Mouse (Mus musculus): ENCODE data around the gene Sqstm1. TPM values are rescaled to one million over a fixed set of nuclear protein-coding genes. Genes with fewer than 3 reads are reported as not detected.

Sqstm1 gene
- polyA plus RNA-seq, 1 experiment from 2014 or later: 272 TPM

DNA sequence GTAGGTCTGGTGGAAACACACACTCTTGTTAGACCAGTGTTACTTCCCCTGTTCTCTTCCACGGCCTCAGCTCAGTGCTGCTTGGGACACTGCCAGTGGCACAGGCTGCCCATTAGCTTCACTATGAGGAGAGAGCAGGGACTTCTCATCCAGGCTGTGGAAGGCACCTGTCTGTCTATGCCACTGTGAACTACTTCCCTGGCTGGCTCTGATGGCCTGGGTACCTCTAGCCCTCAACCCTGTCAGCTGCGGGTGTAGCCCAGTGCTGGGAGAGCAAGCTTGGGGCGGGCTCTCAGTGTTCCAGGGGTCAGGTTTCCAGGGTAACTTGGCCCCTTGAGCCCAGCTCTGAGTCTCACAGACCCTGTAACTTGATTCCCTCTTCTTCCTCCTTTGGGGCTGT lies 18.1 kb upstream of the Sqstm1 start:
- Histone ChIP-seq H3K4me3 (replicated peaks) (no peak overlapping the region), H3K36me3 (peaks cover 26% of the 10 kb centered on the region), H3K9ac (no peak overlapping the region), H3K27ac (replicated peaks) (no peak overlapping the region), H3K4me2 (replicated peaks) (no peak overlapping the region), H3K27me3 (no peaks in the 10 kb centered on the region), H3K9me3 (replicated peaks) (no peaks in the 10 kb centered on the region), H3K4me1 (peaks cover 47% of the 10 kb centered on the region)
- no peak for ATAC-seq (ENCODE audit: insufficient number of reproducible peaks, low FRiP score, low TSS enrichment, low read depth)
- WGBS: 33% methylated on average over 3 of the region's 3 CpGs

- H3K4me2 ChIP-seq (replicated peaks): no peak overlapping the region
- no peak overlapping the region for H3K27ac ChIP-seq (replicated peaks)
- 77% methylated on average over 4 of the region's 4 CpGs for WGBS
- H3K27me3 ChIP-seq: no peaks in the 10 kb centered on the region
- H3K36me3 ChIP-seq: peaks cover 16% of the 10 kb centered on the region
- no peak for ATAC-seq (ENCODE audit: insufficient number of reproducible peaks, low FRiP score, low TSS enrichment, low read depth)
- no peak overlapping the region for H3K4me3 ChIP-seq (replicated peaks)
- H3K9me3 ChIP-seq (replicated peaks): no peaks in the 10 kb centered on the region
- peaks cover 47% of the 10 kb centered on the region for H3K4me1 ChIP-seq
- no peak overlapping the region for H3K9ac ChIP-seq
These were observed 17.1 kb upstream of the Sqstm1 start for GRCm38 (mm10) chr11:50227736-50228135.

DNA sequence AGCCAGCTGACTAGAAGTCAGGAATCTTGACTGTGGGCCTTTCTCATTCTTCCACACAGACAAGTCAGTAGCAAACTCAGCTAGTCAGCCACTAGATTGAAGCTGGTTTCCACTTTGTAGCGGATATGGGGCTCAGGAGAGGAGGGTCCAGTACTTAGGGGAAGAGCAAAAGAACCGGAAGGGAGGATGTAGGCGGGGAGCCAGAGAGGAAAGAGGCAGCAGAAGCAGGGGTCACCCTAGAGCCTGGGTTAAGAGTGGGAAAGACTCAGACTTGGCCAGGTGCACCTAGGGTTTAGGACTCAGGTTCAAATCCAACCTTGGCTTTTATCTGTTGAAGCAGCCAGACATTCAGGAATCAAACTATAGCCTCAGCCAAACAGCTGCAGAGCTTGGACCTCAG lies 16.6 kb upstream of the Sqstm1 start:
- H3K4me3 ChIP-seq (replicated peaks): peak overlapping the region; percentile 86; the same call in 1 of the 2 replicates
- H3K9ac ChIP-seq: no peak overlapping the region

DNA sequence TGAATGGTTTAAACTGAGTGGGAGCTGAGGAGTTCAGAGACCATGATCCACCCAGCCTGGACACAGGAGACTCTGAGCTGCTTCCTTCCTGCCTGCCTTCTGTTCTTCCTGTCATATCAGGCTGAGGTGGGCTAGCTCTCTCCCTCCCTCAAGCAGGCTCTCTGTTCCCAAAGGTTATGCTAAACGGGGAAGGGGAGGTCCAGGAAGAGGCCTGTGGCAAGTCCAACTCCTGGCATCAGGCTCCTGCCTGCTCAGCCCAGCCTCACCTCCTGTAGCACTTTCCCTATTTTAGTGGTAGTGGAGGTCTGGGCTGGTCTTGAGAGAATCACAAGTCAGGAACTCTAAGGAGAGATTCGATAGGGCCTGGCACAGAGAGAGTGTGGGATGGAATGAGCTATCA lies 15.8 kb upstream of the Sqstm1 start:
- ATAC-seq (ENCODE audit: insufficient number of reproducible peaks, low FRiP score, low TSS enrichment, low read depth): no peak
- H3K27me3 ChIP-seq: no peaks in the 10 kb centered on the region
- peaks cover 47% of the 10 kb centered on the region for H3K4me1 ChIP-seq
- H3K4me2 ChIP-seq (replicated peaks): peak overlapping the region; percentile 93
- no peaks in the 10 kb centered on the region for H3K9me3 ChIP-seq (replicated peaks)
- no peak overlapping the region for H3K9ac ChIP-seq
- H3K36me3 ChIP-seq: peaks cover 3% of the 10 kb centered on the region; the same call in 1 of the 2 replicates
- peak overlapping the region; percentile 86 for H3K4me3 ChIP-seq (replicated peaks)
- 48% methylated on average over 2 of the region's 2 CpGs for WGBS
- no peak overlapping the region for H3K27ac ChIP-seq (replicated peaks)

More for the DNA sequence above, 16.6 kb upstream of the Sqstm1 start:
- no peaks in the 10 kb centered on the region for H3K27me3 ChIP-seq
- WGBS: 86% methylated on average over 3 of the region's 3 CpGs
- no peak overlapping the region for H3K27ac ChIP-seq (replicated peaks)
- H3K4me1 ChIP-seq: peaks cover 47% of the 10 kb centered on the region
- peak overlapping the region; percentile 93 for H3K4me2 ChIP-seq (replicated peaks)
- no peaks in the 10 kb centered on the region for H3K9me3 ChIP-seq (replicated peaks)
- peaks cover 11% of the 10 kb centered on the region for H3K36me3 ChIP-seq
- no peak for ATAC-seq (ENCODE audit: insufficient number of reproducible peaks, low FRiP score, low TSS enrichment, low read depth)

DNA sequence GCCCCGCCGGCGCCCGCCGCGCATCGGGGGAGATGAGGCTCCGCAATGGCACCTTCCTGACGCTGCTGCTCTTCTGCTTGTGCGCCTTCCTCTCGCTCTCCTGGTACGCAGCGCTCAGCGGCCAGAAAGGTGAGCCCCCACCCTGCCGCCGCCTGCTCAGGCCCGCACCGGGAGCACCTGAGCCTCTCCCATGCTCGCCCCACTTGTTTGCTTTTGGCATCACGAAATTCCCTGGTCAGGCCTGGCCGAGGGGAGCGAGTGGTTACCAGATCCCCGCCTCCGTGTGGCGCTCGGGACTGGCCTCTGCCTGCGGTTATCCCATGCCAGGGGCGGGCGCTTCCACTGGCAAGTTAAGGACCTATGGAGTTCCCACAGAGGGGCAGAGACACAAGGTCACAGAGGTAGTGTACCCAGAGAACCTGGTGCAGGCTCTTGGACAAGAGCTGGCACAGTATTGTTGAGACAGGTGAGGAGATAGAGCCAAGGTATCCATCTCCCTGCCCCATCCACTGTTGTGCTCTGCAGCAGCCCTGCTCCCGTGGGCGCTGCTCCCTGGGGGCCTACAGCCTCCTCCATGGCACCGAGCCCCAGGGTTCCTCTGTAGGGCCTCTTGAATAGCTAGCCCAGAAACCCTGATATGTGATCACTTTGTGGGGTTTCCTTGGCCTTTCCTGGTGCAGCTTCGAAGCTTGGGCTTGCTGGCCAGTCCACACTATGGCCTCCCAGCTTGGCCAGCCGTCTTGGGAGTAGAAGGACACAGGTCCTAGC lies 15.2 kb upstream of the Sqstm1 start:
- H3K36me3 ChIP-seq: 0 out of 2 replicates have a peak, but pooled peaks cover under 1% of the 10 kb centered on the region
- H3K27me3 ChIP-seq: no peaks in the 10 kb centered on the region
- WGBS: 2% methylated on average over 34 of the region's 34 CpGs
- H3K9ac ChIP-seq: peak overlapping the region; percentile 92
- H3K4me2 ChIP-seq (replicated peaks): peak overlapping the region; percentile 93
- H3K4me3 ChIP-seq (replicated peaks): peak overlapping the region; percentile 86
- H3K4me1 ChIP-seq: peaks cover 44% of the 10 kb centered on the region
- 0 out of 2 replicates have a peak, but pooled peaks have one; percentile 3 for ATAC-seq (ENCODE audit: insufficient number of reproducible peaks, low FRiP score, low TSS enrichment, low read depth)
- H3K27ac ChIP-seq (replicated peaks): peak overlapping the region; percentile 82
- no peaks in the 10 kb centered on the region for H3K9me3 ChIP-seq (replicated peaks)

DNA sequence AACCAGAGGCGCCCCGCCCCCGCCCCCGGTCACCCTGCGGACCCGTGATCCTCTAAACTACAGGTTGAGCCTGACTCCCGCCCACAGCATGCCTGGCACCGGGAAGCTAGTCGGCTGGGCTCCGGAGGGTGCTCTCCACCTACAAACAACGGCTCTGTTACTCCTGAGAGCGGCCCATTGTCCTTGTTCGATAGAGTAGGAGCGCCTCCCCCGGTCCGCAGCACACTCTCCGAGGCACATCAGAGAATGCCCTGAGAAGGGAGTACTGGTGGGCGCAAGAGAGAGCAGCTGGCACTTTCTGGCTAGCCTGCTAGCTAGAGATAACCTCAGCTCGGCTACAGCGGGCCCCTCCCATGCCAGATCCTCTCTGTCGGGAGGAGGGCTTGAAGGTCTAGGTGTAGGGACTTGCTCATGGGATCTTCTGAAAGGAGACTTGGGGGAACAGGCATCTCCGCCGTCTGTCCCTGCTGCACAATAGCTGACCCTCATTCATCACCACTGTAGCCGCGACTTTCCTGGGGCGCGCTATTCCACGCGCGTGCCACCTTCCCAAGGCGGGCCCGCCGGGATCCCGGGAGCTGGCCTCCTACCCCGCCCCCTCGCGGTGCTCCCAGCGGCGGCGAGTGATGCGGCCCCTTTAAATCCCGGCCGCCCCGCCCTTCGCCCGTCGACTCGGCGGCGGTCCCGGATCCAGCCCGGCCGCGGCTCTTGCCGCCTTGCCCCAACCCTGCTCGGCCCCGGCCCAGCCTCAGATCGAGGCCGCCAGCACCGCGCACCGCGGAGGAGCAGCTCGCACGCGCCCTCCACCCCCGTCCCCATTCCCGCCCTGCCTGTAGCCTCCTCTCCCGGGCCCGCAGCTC lies 14.3 kb upstream of the Sqstm1 start:
- Histone ChIP-seq H3K9ac (peak overlapping the region; percentile 92), H3K4me1 (peaks cover 38% of the 10 kb centered on the region), H3K27ac (replicated peaks) (peak overlapping the region; percentile 82), H3K27me3 (no peaks in the 10 kb centered on the region), H3K36me3 (no peaks in the 10 kb centered on the region), H3K4me2 (replicated peaks) (peak overlapping the region; percentile 93), H3K9me3 (replicated peaks) (no peaks in the 10 kb centered on the region), H3K4me3 (replicated peaks) (peak overlapping the region; percentile 86)
- WGBS: under 1% methylated on average over 66 of the region's 70 CpGs
- ATAC-seq (ENCODE audit: insufficient number of reproducible peaks, low FRiP score, low TSS enrichment, low read depth): peak; percentile 86

- no peaks in the 10 kb centered on the region for H3K9me3 ChIP-seq (replicated peaks)
- peak overlapping the region; percentile 92 for H3K9ac ChIP-seq
- H3K4me1 ChIP-seq: peaks cover 34% of the 10 kb centered on the region
- 6% methylated on average over 17 of the region's 17 CpGs for WGBS
- ATAC-seq (ENCODE audit: insufficient number of reproducible peaks, low FRiP score, low TSS enrichment, low read depth): no peak
- peak overlapping the region; percentile 82 for H3K27ac ChIP-seq (replicated peaks)
- no peaks in the 10 kb centered on the region for H3K36me3 ChIP-seq
- peak overlapping the region; percentile 86 for H3K4me3 ChIP-seq (replicated peaks)
- no peaks in the 10 kb centered on the region for H3K27me3 ChIP-seq
- H3K4me2 ChIP-seq (replicated peaks): peak overlapping the region; percentile 93
These were observed 13.4 kb upstream of the Sqstm1 start for GRCm38 (mm10) chr11:50223783-50224662.

DNA sequence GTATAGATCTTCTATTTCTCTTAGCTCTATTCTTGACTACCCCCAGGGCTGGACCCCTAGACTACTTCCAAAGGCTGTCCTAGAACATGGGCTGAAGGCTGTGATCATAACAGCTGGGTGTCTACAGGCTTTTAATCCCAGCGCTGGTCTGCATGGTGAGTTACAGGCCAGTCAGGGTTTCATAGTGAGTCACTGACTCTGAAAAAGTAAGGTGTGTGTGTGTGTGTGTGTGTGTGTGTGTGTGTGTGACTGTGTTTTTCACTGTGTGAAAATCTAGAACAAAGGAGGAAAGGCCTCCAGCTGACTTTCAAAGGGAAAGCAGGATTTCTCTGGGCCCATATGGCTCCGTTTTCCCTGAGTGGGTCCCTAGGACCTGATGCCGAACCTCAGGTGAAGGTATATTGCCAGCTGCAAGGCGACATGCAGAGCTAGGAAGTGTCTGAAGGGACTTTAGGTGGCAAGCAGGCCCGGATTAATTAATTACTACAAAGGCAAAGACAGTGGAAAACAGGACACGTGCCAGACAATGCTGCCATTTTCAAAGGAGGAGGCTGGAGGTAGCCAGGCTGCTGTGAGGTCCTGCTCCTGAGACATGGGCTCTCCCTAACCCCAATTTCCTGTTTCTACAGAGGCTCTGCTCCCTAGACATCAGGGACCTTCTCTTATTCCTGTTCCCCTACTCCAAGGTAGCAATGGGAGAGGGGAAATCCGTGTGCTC lies 12.1 kb upstream of the Sqstm1 start:
- H3K36me3 ChIP-seq: no peaks in the 10 kb centered on the region
- no peak overlapping the region for H3K9ac ChIP-seq
- no peak overlapping the region for H3K4me2 ChIP-seq (replicated peaks)
- no peak overlapping the region for H3K27ac ChIP-seq (replicated peaks)
- H3K4me1 ChIP-seq: peaks cover 26% of the 10 kb centered on the region
- WGBS: 52% methylated on average over 7 of the region's 7 CpGs
- no peaks in the 10 kb centered on the region for H3K27me3 ChIP-seq
- no peak overlapping the region for H3K4me3 ChIP-seq (replicated peaks)
- ATAC-seq (ENCODE audit: insufficient number of reproducible peaks, low FRiP score, low TSS enrichment, low read depth): no peak
- no peaks in the 10 kb centered on the region for H3K9me3 ChIP-seq (replicated peaks)

DNA sequence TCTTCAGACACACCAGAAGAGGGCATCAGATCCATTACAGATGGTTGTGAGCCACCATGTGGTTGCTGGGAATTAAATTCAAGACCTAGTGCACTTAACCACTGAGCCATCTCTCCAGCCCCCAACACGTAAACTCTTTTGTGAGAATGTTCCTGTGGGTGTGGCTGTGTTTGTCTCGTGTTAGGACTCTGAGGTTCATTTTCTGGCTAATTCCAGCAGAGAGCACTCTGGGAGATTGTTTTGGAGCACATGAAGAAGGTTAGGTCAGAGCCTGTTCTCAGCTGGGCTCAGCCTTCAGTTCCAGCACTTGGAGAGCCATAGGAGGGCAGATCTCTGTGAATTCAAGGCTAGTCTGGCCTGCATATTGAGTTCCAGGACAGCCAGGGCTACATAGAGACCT lies 9.2 kb upstream of the Sqstm1 start:
- peaks cover 23% of the 10 kb centered on the region for H3K4me1 ChIP-seq
- no peaks in the 10 kb centered on the region for H3K36me3 ChIP-seq
- 35% methylated on average over 2 of the region's 2 CpGs for WGBS
- ATAC-seq (ENCODE audit: insufficient number of reproducible peaks, low FRiP score, low TSS enrichment, low read depth): no peak
- no peaks in the 10 kb centered on the region for H3K27me3 ChIP-seq
- no peak overlapping the region for H3K4me3 ChIP-seq (replicated peaks)
- H3K4me2 ChIP-seq (replicated peaks): no peak overlapping the region
- H3K27ac ChIP-seq (replicated peaks): no peak overlapping the region
- no peak overlapping the region for H3K9ac ChIP-seq
- no peaks in the 10 kb centered on the region for H3K9me3 ChIP-seq (replicated peaks)

GRCm38 (mm10) chr11:50217811-50218210 lies 7.2 kb upstream of the Sqstm1 start:
- H3K4me3 ChIP-seq (replicated peaks): no peak overlapping the region
- 60% methylated on average over 4 of the region's 4 CpGs for WGBS

More at GRCm38 (mm10) chr11:50217811-50218210, 7.2 kb upstream of the Sqstm1 start:
- H3K4me1 ChIP-seq: peaks cover 16% of the 10 kb centered on the region
- no peaks in the 10 kb centered on the region for H3K9me3 ChIP-seq (replicated peaks)
- no peak overlapping the region for H3K4me2 ChIP-seq (replicated peaks)
- H3K27me3 ChIP-seq: no peaks in the 10 kb centered on the region
- no peaks in the 10 kb centered on the region for H3K36me3 ChIP-seq
- H3K27ac ChIP-seq (replicated peaks): no peak overlapping the region
- no peak overlapping the region for H3K9ac ChIP-seq
- no peak for ATAC-seq (ENCODE audit: insufficient number of reproducible peaks, low FRiP score, low TSS enrichment, low read depth)

Data from embryonic facial prominence, embryonic 15.5 days (tissue).